Mouse (Mus musculus): ENCODE results near the gene Hvcn1.

GRCm38 (mm10) chr5:122191269-122192063 is 15.1 kb upstream of the Hvcn1 start:
- TF ChIP-seq CTCF (conservative IDR thresholded peaks at IDR 0.05; ENCODE audit: low read length) (no peak), NANOG (IDR thresholded peaks at IDR 0.05; ENCODE audit: borderline replicate concordance, low read length) (no peak), POU5F1 (IDR thresholded peaks at IDR 0.05; ENCODE audit: borderline replicate concordance, low read length) (peak; percentile 80; the same call in 1 of the 2 replicates)
